Mouse (Mus musculus) testis, adult 2 months (tissue): ENCODE measurements around the gene H2-M1.

ENCODE experiments used
- CTCF ChIP-seq: fragments of 200-500 bp; IDR thresholded peaks from 2 replicates; pipeline ENCODE4 v1.5.1; 2012; ENCODE audit warnings: low read depth, mild to moderate bottlenecking, inconsistent platforms, low read length, moderate library complexity; ENCODE audit not compliant: control insufficient read depth, insufficient read depth, insufficient replicate concordance
- POLR2A ChIP-seq: fragments of 200-500 bp; IDR thresholded peaks from 2 replicates; pipeline ENCODE4 v1.6.1; 2012; ENCODE audit warnings: low read depth, mild to moderate bottlenecking, inconsistent platforms, low read length, moderate library complexity; ENCODE audit not compliant: control insufficient read depth

DNA sequence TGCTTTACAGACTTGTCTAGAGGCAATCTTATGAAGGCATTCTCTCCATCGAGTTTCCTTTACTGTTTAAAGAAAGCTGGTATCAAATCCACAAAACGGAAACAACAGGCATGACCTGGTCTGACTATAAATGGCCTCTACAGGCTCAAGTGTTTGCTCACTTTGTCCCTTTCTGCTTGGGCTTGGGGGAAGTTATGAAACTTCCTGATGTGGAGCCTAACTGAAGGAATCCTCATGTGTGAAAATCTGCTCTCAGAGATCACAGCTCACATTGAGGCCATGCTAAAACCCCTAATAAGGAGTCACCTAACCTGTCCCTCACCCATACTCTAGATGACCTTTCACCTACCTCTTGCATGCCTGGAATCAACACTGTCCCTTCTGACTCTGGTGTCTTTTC is 25.7 kb upstream of the H2-M1 start:
- TF ChIP-seq POLR2A, result no peak
- TF ChIP-seq CTCF, result no peak
